Mouse (Mus musculus): ENCODE measurements around the gene Rflna.

Rflna gene

DNA sequence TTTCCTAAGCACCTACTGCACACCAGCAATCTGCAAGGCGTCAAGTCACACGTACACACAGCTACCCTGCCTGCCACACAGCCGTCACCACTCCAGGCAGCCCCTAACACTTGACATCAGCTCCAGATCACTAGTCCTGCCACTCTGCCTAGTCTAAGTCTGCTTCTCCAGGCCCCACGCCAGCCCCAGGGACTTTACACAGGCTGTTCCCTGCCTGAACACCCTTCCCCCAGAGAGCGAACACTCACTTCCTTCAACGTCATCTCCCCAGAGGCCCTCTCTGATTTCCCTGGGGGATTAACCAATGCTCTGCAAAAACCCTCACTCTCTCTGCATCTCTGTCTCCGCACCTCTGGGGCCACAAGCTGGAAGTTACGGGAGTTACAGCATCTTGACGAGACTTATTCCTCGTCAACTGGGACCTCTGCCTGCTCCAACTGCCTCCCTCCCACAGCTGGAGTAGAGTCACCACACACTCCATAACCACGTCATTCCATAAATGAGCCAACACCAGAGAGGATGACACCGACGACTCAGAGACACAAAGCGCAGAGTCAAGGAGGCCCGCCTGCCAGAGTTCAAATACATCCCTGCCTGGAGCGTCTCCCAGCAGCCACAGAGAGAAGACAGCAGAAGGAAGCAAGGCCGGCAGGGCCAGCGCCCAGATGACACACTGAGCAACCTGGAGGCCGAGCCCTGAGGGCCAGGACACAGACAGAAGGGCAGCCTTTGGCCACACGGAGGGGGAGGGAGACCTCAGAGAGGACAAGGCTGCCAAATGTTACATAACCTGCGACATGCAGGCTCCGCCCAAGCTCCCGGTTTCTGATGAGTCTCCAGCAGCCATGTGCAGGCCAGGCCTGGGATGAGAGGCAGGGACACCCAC, 49.8 kb downstream of the Rflna start:
- peak in 1 of 2 experiments; percentile 59 for DNase-seq (ENCODE audit: low spot score in 2 of 2)

DNA sequence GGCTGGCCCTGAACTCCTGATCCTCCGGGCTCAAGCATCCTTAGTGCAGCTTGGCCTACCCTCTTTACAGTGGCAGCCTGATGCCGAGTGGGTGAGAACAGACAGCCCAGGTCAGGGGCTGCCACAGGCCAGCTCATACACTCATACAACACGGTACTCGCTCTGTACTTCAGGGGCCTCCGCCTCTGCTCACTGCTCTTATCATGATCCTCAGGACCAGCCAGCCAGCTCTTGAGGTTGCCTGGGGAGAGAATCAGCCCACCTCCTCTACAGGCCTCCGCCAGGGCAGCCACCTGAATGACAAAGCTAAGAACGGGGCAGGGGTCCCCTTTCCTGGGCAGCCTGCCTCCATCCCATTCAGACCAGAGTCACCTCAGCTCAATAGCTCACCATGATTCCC, 50.6 kb downstream of the Rflna start:
- DNase-seq (ENCODE audit: low spot score in 2 of 2): no peak

DNA sequence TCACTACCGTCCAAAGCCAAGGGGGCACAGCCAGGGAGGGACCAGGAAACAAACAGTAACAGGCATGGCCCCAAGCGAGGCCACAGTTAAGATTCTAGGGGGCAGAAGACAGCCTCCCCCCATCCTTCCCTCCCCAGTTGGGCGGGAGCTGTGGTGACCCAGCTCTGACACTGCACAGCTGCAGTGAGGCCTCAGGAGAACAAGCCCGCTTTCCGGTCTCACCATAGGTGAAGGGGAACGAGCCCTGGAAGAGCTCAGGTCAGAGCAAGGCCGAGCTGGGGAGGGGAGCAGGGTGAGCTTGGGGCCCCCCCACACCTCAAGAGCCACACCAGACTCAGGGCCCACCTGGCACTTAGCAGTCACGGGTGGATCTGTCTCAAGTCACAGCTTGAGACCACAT, 52.9 kb downstream of the Rflna start:
- no peak for DNase-seq (ENCODE audit: low spot score in 2 of 2)

DNA sequence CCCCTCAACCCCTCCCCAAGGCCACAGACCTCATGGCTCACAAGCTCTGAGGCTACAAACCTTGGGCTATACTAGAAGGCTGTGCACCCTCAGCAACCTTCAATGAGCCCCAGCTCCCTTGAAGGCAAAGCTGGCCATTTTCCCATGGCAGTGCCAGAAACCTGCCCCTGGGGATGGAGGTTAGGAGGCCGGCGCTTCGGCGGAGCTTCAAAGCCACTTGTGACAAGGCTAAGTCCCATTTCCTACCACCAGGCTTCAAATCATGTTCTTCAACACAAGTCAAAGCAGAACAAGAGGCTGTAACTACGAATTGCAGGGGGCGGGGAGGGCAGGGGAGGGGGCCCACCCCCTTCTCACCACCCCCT, 53.3 kb downstream of the Rflna start:
- DNase-seq (ENCODE audit: low spot score in 2 of 2): no peak

DNA sequence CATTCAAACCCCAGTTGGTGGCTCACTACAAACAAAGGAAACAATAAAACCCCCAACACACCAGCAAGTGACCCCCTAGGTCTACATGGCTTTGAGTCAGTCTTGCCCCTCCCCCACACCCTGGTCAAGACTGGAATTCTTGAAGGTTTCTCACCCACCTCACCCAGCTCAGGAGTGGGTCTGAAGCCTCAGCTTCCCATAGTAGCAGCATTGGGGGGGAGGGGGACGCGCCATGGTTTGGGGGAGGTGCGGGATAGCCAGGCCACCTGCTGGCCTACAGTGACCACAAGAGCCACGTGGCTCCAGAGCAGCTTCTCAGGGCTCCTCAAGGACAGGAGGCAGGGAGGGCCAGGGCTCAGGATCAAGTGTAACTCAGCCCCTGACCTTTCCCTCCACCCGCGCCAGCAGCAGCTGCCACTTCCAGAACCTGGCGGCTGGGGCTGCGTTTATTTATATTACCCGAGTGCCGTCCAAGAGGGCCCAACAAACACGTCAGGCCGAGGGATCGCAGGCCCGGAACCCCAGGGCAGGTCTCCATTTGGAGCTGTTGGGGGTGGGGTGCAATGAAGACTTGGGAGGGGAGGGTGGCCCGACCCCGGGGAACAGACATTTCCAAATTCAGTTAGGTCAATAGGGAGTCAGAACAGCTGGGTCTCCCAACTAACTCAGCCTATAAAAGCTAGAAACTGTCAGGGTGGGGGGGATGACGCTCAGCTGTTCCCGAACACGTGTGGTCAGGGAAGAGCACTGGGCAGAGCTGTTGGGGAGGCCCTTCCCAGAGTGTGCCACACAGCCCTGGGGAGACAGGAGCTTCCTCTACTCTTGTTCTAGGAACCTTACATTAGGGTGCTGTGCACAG, 53.9 kb downstream of the Rflna start:
- DNase-seq (ENCODE audit: low spot score in 2 of 2): peak in 1 of 2 experiments; percentile 46

DNA sequence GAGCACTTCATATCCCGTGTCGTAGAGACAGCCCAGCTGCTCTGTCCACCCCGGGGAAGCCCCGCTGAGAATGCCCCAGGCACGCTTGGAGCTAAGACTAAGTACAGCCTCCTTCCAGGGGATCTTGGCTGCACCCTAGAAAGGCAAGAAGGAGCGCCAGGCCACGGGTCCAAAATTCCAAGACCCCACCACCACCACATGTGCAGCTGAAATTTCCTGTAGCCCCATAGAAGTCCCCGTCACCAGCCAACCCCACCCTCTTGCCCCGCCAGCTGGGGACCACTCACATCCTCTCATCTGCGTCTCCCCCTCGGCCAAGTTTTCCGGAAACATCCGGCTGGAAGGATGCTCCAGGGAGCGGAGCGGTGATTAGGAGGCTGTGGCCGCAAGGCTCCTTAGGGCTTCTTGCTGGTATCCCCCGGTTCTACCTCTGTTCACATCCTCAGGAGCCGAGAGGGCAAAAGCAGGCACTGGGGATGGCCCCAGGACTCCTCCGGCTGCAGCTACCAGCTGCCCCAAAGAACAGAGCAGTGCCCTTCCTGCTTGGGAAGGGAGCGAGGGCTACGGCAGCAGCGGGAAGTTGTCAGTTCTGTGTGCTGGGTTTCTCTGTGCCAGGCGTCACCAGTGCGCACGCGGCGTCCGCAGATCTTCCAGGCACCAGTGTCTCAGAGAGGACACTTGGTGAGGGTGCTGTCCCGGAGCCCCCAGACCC, 54.7 kb downstream of the Rflna start:
- DNase-seq (ENCODE audit: low spot score in 2 of 2): no peak

DNA sequence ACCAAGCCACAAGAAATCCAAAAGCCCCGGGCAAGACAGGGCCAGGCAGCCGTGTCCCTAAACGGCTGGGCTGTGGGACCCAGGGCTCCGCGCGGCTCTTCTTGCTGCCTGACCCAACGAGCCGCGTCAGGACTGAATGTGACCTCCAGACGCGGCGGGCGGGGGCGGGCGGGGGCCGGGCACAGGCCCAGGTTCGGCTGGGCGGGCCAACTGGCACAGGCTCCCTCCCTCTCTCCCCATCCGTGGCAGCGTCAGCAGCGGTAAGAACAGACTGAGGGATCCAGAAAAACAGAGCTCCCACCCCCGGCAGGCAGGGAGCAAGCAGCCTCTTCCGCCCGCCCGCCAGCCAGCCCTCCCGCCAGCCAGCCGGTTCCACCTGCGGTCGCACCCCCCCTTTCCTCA, 55.2 kb downstream of the Rflna start:
- peak in 1 of 2 experiments; percentile 54 for DNase-seq (ENCODE audit: low spot score in 2 of 2)

All from urinary bladder, adult 18-20 months (tissue).